Mouse (Mus musculus): Measurements from ENCODE around the gene Gbp4. TPM values are rescaled to one million over a fixed set of nuclear protein-coding genes. Genes with fewer than 3 reads are reported as not detected.
"Not testable (repeated sequence)": the region's sequence is repeated elsewhere in the genome, so short reads cannot be mapped to it uniquely, and the experiment has no call there.

Gbp4 gene
- polyA plus RNA-seq (2015; fragmentation: Nextera tagmentation; extraction: Ambion mirVana) = 0.83 and 0.94 TPM in 2 replicates

DNA sequence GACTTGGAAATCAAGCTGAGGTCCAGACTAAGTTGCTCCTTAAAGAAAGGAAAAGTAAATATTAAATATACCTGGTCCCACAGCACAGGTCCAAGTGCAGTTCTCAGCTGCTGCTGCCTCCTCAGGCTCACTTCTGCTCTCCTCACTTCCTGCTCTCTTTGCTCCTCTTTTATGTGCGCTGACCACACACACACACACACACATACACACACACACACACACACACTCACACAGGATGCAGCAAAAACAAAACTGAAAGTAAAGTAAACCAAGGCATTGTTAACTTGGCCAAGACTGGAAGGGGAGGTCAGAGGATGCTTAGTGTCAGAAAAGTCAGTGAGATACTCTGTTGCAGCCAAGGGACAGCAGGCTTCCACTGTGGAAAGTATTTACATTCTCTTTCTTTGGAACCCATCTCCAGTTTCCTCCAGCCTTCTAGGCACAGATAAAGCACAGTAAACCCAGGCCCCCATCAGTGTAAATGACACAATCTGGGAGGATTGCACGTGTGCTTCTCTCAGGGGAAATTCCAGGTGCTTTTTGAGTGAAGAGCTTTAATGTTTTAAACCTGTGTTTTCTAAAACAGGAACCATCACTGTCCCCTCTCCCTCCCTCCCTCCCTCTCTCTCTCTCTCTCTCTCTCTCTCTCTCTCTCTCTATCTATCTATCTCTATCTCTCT is at the start of gene Gbp4, which contains the start of the genes Gbp9 and Gbp8:
Gbp4 (minus strand) TSS at position 178 of the 680 bp plus-strand sequence.
Gbp9 (minus strand) TSS at position 131 of the 680 bp plus-strand sequence.
Gbp8 (minus strand) TSS at position 132 of the 680 bp plus-strand sequence.
- WGBS = 23% methylated on average over 2 of the region's 2 CpGs
- H3K27ac ChIP-seq (replicated peaks); H3K4me1 ChIP-seq: not testable (repeated sequence)

DNA sequence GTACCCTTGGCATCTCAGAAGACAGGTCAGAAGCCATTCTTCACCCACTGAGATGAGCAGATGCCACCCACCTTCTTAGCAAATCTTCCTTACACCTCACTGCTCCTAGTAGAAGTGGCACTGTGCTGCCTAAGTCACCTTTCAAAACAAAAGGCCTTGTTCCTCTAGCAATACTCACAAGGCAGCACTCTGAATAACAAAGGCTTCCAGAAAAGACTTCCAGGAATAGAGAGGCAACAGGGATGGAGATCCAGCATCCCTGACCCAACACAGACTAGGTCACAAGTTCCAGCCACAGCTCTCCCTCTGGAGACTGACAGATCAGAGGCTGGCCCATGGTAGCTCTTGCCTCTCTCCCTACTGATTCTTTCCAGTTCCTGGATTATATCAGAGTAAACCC is 42.1 kb upstream of the Gbp4 start:
- ATAC-seq (replicated peaks) = no peak
- Histone ChIP-seq H3K9me3 (no peaks in the 10 kb centered on the region), H3K36me3 (no peaks in the 10 kb centered on the region), H3K27me3 (no peaks in the 10 kb centered on the region), H3K27ac (replicated peaks) (no peak overlapping the region), H3K9ac (replicated peaks) (no peak overlapping the region), H3K4me1 (no peaks in the 10 kb centered on the region), H3K4me3 (no peak overlapping the region), H3K4me2 (replicated peaks) (no peak overlapping the region)

More for the DNA sequence above, at the start of gene Gbp4, which contains the start of the genes Gbp9 and Gbp8:
- not testable (repeated sequence) for H3K4me3 ChIP-seq; H3K27me3 ChIP-seq; H3K9me3 ChIP-seq; H3K4me2 ChIP-seq (replicated peaks); H3K9ac ChIP-seq (replicated peaks); ATAC-seq (replicated peaks); H3K36me3 ChIP-seq

DNA sequence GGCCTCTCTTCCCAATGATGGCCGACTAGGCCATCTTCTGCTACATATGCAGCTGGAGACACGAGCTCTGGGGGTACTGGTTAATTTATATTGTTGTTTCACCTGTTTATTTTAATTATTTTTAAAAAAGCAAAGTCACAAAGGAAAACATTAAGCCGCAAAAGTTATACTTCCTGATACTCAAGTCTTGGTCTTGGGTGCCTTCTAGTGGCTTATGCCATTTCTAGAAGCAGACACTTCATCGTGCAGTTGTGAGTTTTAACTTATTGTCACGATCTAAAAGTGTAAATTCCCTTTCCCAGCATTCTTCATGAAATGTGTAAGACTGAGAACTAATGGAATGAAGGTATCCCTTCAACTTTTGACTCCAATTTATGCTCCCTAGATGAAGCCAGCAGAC is 17.2 kb upstream of the Gbp4 start:
- ATAC-seq (replicated peaks) = no peak
- Histone ChIP-seq H3K4me1 (no peaks in the 10 kb centered on the region), H3K36me3 (no peaks in the 10 kb centered on the region), H3K9ac (replicated peaks) (no peak overlapping the region), H3K4me3 (no peak overlapping the region), H3K9me3 (no peaks in the 10 kb centered on the region), H3K4me2 (replicated peaks) (no peak overlapping the region), H3K27me3 (no peaks in the 10 kb centered on the region), H3K27ac (replicated peaks) (no peak overlapping the region)
- 85% methylated on average over 5 of the region's 5 CpGs for WGBS

DNA sequence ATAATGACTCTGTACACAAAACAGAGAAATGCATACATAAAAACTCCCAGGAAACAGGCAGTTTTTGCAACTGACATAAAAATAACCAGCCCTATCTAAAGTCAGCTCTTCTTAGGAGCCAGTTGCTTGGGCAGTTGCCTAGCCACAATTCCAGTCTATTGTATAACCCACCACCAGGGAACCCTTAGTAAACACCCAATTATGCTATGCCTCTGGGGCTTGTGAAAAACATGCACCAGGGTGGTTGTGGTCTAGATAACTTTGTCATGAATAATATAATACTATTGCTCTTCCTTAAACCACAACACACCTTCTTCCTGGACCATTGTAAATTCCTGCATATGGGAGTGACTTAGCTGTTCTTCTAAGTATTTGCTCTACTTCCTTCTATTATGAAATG is 14.7 kb upstream of the Gbp4 start:
- ATAC-seq (replicated peaks) = no peak
- Histone ChIP-seq H3K9ac (replicated peaks) (no peak overlapping the region), H3K27ac (replicated peaks) (no peak overlapping the region), H3K36me3 (no peaks in the 10 kb centered on the region), H3K4me3 (no peak overlapping the region), H3K27me3 (no peaks in the 10 kb centered on the region), H3K4me2 (replicated peaks) (no peak overlapping the region), H3K4me1 (no peaks in the 10 kb centered on the region), H3K9me3 (no peaks in the 10 kb centered on the region)

DNA sequence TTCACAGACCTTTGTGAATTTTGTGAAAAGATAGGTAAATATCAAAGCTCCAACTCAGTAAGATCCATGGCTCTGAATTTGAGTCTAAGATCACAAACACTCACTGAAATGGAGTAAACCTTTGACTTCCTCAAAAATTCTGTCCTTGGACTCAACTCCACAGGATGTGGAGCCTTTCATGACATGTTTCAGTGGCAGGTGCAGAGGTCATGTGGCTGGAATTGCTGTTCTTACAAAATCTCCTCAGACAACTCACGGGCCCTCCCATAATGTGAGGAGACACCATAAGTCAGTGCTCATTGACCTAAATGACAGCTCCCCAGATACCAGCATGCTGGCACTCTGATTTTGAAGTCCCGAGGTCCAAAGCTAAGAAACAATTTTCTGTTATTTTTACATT is 8.7 kb upstream of the Gbp4 start:
- H3K4me2 ChIP-seq (replicated peaks); H3K27ac ChIP-seq (replicated peaks); H3K9ac ChIP-seq (replicated peaks); H3K27me3 ChIP-seq; H3K9me3 ChIP-seq; H3K4me1 ChIP-seq; H3K36me3 ChIP-seq; H3K4me3 ChIP-seq; ATAC-seq (replicated peaks): not testable (repeated sequence)
- WGBS = 78% methylated on average over 2 of the region's 2 CpGs

DNA sequence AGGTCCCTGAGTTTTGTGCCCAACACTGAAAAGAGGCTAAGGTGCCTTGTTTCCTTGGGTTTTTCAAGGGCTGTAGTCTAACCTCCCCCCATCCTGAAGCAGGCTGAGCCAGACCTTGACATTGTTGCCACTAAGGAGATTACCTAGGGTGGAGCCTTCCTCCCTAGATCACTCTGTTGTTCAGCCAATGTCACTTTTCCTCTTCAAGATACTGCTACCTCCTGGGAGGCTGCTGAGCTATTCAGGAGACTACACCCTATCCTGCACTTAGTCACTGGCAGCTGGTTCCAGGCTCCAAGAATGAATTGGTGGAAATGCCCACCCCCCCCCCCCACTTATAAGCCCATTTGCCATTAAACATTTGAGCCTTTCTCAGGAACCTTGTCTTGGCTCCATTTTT is 7.1 kb upstream of the Gbp4 start:
- Histone ChIP-seq H3K4me3 (no peak overlapping the region), H3K4me1 (no peaks in the 10 kb centered on the region), H3K27me3 (no peaks in the 10 kb centered on the region), H3K9me3 (no peaks in the 10 kb centered on the region), H3K9ac (replicated peaks) (no peak overlapping the region), H3K4me2 (replicated peaks) (no peak overlapping the region), H3K27ac (replicated peaks) (no peak overlapping the region), H3K36me3 (no peaks in the 10 kb centered on the region)
- no peak for ATAC-seq (replicated peaks)

DNA sequence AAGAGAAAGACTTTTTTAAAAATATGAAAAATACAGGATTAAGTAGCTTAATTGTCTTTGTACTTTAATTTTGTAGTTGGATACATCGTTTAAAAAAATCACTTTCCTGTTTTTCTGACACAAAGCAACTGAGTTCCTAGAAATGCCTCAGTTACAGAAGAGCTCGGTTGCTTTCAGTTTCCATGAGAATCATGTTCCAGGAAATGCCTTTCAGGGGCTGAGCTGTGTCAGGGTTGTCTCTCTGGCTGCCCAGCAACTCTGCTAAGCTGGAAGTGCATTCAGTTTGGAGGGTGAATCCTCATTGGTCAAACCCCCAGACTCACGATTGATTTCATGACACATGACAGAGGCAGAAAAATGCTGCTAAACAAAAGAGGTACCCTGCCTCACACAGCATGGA is 6.3 kb upstream of the Gbp4 start:
- H3K9ac ChIP-seq (replicated peaks); H3K4me2 ChIP-seq (replicated peaks); H3K27ac ChIP-seq (replicated peaks); H3K4me1 ChIP-seq; ATAC-seq (replicated peaks); H3K27me3 ChIP-seq; H3K9me3 ChIP-seq; H3K36me3 ChIP-seq; H3K4me3 ChIP-seq: not testable (repeated sequence)
- WGBS = 51% methylated on average over 3 of the region's 3 CpGs

DNA sequence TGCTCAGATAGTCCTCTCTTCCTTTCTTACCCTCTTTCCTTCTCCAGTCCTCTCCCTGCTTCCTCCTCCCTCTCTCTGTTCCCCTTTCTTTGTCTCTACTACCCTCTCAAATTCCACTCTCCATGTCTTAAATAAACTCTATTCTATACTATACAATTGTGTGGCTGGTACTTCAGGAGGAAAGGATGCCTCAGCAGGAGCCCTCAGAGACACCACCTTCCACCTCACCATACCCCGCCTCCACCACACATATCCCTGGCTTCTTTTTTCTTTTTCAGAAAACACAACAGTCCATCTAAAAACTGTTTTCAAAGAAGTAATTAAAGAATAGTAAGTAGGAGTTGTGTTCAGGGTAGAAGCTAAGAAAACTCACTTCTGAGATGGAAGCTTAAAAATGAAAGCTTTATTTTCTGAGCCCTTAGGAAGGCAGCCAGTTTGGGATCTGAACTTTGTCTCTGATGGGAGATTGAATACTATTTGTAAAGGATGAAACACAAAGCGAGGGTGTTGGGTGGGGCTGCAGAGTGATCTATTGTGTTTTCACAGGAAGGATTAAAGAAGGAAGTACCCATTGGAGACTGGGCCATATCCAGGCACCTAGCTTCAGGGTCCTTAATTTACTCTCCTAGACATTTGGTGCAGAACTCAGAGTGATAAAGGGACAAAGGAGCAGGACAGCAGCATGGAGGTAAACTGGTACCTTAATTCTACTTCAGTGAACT is 864 bp upstream of the Gbp4 start:
- not testable (repeated sequence) for H3K27ac ChIP-seq (replicated peaks); H3K9ac ChIP-seq (replicated peaks); ATAC-seq (replicated peaks); H3K4me1 ChIP-seq; H3K4me2 ChIP-seq (replicated peaks); H3K4me3 ChIP-seq; H3K9me3 ChIP-seq; H3K27me3 ChIP-seq; H3K36me3 ChIP-seq
- 31% methylated on average over 2 of the region's 2 CpGs for WGBS

DNA sequence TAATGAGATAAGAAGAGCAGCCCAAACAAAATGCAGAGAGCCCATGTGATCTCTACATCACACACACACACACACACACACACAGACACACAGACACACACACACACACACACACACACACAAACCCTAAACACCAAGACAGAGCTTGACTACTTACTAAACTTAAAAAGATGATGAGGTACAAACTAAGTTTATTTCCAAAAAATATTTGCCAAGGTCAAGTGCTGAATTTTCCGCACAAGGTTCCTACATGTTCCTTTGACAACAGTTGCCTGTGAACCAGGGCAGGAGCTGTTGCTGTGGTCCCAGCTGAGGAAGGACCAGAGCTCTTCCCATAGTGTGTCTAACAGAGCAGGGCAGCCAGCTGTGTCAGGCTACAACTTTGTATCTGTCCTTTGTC is 480 bp downstream of the Gbp4 start:
- WGBS = 96% methylated on average over 1 of the region's 1 CpGs

DNA sequence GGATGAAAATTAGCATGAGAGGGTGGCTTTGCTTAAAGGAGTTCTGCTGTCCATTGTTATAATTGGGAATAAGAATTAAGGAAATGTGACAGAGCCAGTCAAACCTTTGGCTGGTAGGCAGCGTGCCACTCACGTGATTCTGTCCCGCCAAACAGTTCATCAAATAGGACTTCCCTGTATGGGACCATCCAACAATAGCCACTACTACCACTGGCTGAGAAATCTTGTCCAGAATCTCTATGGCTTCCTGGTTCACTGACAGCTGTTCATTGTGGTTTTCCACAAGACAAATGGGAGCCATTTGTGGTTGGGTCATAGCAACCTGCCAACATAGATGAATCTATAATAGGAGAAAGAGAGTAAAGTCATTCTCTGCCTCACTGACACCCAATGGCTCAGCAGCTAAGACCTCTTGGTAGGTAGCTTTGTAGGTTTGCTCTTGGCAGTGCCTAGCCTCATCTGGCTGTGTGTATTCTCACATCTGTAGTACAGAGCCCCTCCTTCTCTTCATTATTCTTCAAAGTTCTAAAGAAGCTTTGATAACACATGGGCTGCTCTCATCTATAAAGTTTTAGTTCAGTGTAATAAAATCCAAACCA is 2.6 kb downstream of the Gbp4 start:
- WGBS = 55% methylated on average over 3 of the region's 3 CpGs
- not testable (repeated sequence) for H3K27ac ChIP-seq (replicated peaks); H3K9me3 ChIP-seq; H3K27me3 ChIP-seq; H3K9ac ChIP-seq (replicated peaks); H3K4me3 ChIP-seq; H3K4me1 ChIP-seq; H3K4me2 ChIP-seq (replicated peaks); ATAC-seq (replicated peaks); H3K36me3 ChIP-seq

More for the DNA sequence above, 480 bp downstream of the Gbp4 start:
- Histone ChIP-seq H3K9ac (replicated peaks) (no peak overlapping the region), H3K4me2 (replicated peaks) (no peak overlapping the region), H3K4me3 (no peak overlapping the region), H3K27ac (replicated peaks) (no peak overlapping the region), H3K27me3 (no peaks in the 10 kb centered on the region), H3K9me3 (no peaks in the 10 kb centered on the region), H3K36me3 (no peaks in the 10 kb centered on the region), H3K4me1 (no peaks in the 10 kb centered on the region)
- no peak for ATAC-seq (replicated peaks)

DNA sequence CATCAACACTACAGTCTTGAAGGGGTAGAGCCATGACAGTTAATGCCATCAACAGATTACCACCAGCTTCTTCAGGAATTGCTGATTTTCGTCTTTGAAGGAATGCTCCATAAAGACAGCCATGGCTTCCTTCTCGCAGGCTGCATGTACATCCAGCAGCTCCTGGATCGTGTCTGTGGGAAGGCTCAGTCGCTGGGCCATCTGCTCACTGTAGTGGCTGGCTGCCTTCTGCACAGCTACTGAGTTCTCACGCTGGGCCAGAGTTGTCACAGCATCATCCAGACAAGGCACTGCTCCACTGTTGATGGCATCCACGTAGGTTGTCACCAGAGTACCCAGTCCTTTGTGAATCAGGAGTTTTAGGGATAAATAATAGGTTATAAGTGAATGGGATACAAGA is 17.7 kb downstream of the Gbp4 start:
- not testable (repeated sequence) for H3K4me1 ChIP-seq; H3K4me3 ChIP-seq; H3K4me2 ChIP-seq (replicated peaks); H3K9me3 ChIP-seq; H3K9ac ChIP-seq (replicated peaks); H3K27me3 ChIP-seq; H3K36me3 ChIP-seq; ATAC-seq (replicated peaks); H3K27ac ChIP-seq (replicated peaks)
- 82% methylated on average over 6 of the region's 6 CpGs for WGBS

DNA sequence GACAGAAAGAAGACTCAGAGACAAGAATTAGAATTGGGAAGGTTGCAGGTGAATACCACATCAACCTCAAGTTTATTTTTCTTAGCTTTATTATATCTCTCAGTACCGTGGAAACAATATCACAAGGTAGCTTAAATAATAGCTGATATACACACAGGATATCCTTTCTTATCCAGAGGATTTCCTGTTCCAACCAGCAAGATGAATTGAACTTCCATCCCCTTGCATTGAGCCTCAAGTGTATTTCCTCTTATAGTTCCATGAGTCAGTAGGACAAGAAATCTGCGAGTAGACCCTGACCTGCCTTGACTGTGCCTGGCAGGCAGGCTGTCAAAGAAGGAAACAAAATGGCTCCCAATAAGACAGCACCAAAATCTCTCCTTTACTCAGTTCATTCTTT is 23.6 kb downstream of the Gbp4 start:
- no peaks in the 10 kb centered on the region for H3K36me3 ChIP-seq

More for the DNA sequence above, 23.6 kb downstream of the Gbp4 start:
- 90% methylated on average over 2 of the region's 2 CpGs for WGBS
- H3K9me3 ChIP-seq = no peaks in the 10 kb centered on the region
- no peak for ATAC-seq (replicated peaks)
- no peak overlapping the region for H3K9ac ChIP-seq (replicated peaks)
- H3K27me3 ChIP-seq = no peaks in the 10 kb centered on the region
- H3K27ac ChIP-seq (replicated peaks) = no peak overlapping the region
- no peak overlapping the region for H3K4me2 ChIP-seq (replicated peaks)
- H3K4me1 ChIP-seq = no peaks in the 10 kb centered on the region
- H3K4me3 ChIP-seq = no peak overlapping the region
